Mouse (Mus musculus): ENCODE measurements at regions not wholly inside any gene's neighbourhood (a gene's known extent, or its start where the extent isn't known, plus 50 kb on each side); places are given as distances from the start of the nearest gene placed in this dataset.

GRCm38 (mm10) chr13:28526299-28526698, 269.0 kb downstream of the Gm11361 start:
- TF ChIP-seq TAL1 (IDR thresholded peaks at IDR 0.05; ENCODE audit: low read length) (no peak), GATA1 (IDR thresholded peaks at IDR 0.05; ENCODE audit: low read length) (no peak)

Data from erythroblast, embryonic 14.5 days (primary cell).